Mouse (Mus musculus) intestine, postnatal 0 days (tissue): ENCODE measurements at regions not wholly inside any gene's neighbourhood (a gene's known extent, or its start where the extent isn't known, plus 50 kb on each side); places are given as distances from the start of the nearest gene placed in this dataset.
"Not testable (repeated sequence)": the region's sequence is repeated elsewhere in the genome, so short reads cannot be mapped to it uniquely, and the experiment has no call there.

Experiments
- ATAC-seq: fragments of 200-750 bp; cut with Nextera tagmentation; 2 replicates; pipeline ENCODE4 v1.8.0; 2017; ENCODE audit warnings: mild to moderate bottlenecking, moderate TSS enrichment, moderate library complexity
- H3K27ac ChIP-seq: fragments of 300-500 bp; sonication (generic); 2 replicates; pipeline ENCODE4 v1.5.1; 2014; ENCODE audit warnings: mild to moderate bottlenecking, low read depth, low read length, moderate library complexity
- H3K27me3 ChIP-seq: fragments of 300-500 bp; sonication (generic); replicated peaks from 2 replicates; pipeline ENCODE4 v1.6.1; 2014; ENCODE audit warnings: low read length, mixed read lengths; ENCODE audit not compliant: control insufficient read depth, insufficient read depth
- H3K36me3 ChIP-seq: fragments of 300-500 bp; sonication (generic); 2 replicates; pipeline ENCODE4 v1.6.1; 2014; ENCODE audit warnings: mild to moderate bottlenecking, moderate library complexity; ENCODE audit not compliant: control insufficient read depth, insufficient read depth
- H3K4me1 ChIP-seq: fragments of 300-500 bp; sonication (generic); replicated peaks from 2 replicates; pipeline ENCODE4 v1.6.1; 2014; ENCODE audit warnings: antibody characterized with exemption, low read length, mixed read lengths; ENCODE audit not compliant: control insufficient read depth, insufficient read depth
- H3K4me2 ChIP-seq: fragments of 300-500 bp; sonication (generic); replicated peaks from 2 replicates; pipeline ENCODE4 v1.6.1; 2014; ENCODE audit warnings: low read depth, mild to moderate bottlenecking, moderate library complexity
- H3K4me3 ChIP-seq: fragments of 300-500 bp; sonication (generic); 2 replicates; pipeline ENCODE4 v1.5.1; 2014; ENCODE audit warnings: low read depth, low read length
- H3K9ac ChIP-seq: fragments of 300-500 bp; sonication (generic); 2 replicates; pipeline ENCODE4 v1.6.1; 2014; ENCODE audit warnings: mild to moderate bottlenecking, low read depth, low read length
- H3K9me3 ChIP-seq: fragments of 300-500 bp; sonication (generic); 2 replicates; pipeline ENCODE4 v1.6.1; 2016; ENCODE audit warnings: mixed run types; ENCODE audit not compliant: control insufficient read depth
- CTCF ChIP-seq: sonication (generic); IDR thresholded peaks from 2 replicates; pipeline ENCODE4 v1.5.1; 2016; ENCODE audit warnings: low read depth, mild to moderate bottlenecking, control low read depth, antibody characterized with exemption, moderate library complexity
- WGBS: fragments of 180-500 bp; shearing (Covaris S2); extraction: QIAGEN DNeasy Blood & Tissue Kit; methylation state at CpG from one replicate; pipeline ENCODE4 v1.1.7; 2014; 5-methylcytosine and 5-hydroxymethylcytosine counted together

DNA sequence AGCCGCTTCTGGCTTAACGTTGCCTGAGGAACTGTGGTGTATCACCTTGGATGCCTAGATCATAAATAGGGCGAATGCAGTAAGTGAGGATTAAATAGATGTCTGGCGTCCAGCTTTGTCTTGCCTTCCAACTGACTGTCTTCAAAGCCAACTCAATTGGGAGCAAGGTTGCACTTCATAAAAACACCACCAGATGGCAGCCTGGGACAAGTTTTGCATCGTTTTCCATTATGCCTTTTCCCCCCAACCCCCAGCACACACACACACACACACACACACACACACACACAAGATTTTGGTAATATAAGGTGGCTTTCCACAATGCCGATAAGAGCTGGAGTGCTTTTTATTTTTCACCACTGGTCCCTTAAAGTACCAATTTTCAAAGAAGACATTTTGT lies 209.3 kb downstream of the Mtrr start:
- H3K9me3 ChIP-seq, H3K27ac ChIP-seq, H3K9ac ChIP-seq, H3K27me3 ChIP-seq, H3K36me3 ChIP-seq, H3K4me2 ChIP-seq, H3K4me3 ChIP-seq, H3K4me1 ChIP-seq, ATAC-seq: not testable (repeated sequence)
- peak; percentile 23; the same call in 1 of the 2 replicates for TF ChIP-seq CTCF
- WGBS, result 82% methylated on average over 4 of the region's 6 CpGs
